Mouse (Mus musculus) midbrain, embryonic 16.5 days (tissue): ENCODE results near the gene Odc1. TPM values are rescaled to one million over a fixed set of nuclear protein-coding genes. Genes with fewer than 3 reads are reported as not detected.

ENCODE experiments used
- ATAC-seq: fragments of 200-750 bp; cut with Nextera tagmentation; 2 replicates; pipeline ENCODE4 v1.8.0; 2017; ENCODE audit warnings: moderate TSS enrichment
- H3K27ac ChIP-seq: fragments of 300-500 bp; sonication (generic); 2 replicates; pipeline ENCODE4 v1.5.1; 2014; ENCODE audit warnings: mild to moderate bottlenecking, low read length, mixed read lengths
- H3K27me3 ChIP-seq: fragments of 300-500 bp; sonication (generic); 2 replicates; pipeline ENCODE4 v1.6.1; 2014; ENCODE audit warnings: low read depth, low read length, mixed read lengths; ENCODE audit not compliant: control insufficient read depth, insufficient read depth
- H3K36me3 ChIP-seq: fragments of 300-500 bp; sonication (generic); 2 replicates; pipeline ENCODE4 v1.6.1; 2014; ENCODE audit warnings: mild to moderate bottlenecking, low read length, moderate library complexity, mixed read lengths; ENCODE audit not compliant: control insufficient read depth, insufficient read depth
- H3K4me1 ChIP-seq: fragments of 300-500 bp; sonication (generic); 2 replicates; pipeline ENCODE4 v1.6.1; 2014; ENCODE audit warnings: mild to moderate bottlenecking, low read length, mixed read lengths; ENCODE audit not compliant: control insufficient read depth, insufficient read depth
- H3K4me2 ChIP-seq: fragments of 300-500 bp; sonication (generic); 2 replicates; pipeline ENCODE4 v1.6.1; 2014; ENCODE audit warnings: mild to moderate bottlenecking, low read length, mixed read lengths
- H3K4me3 ChIP-seq: fragments of 300-500 bp; sonication (generic); 2 replicates; pipeline ENCODE4 v1.5.1; 2014; ENCODE audit warnings: low read depth, mild to moderate bottlenecking, low read length, moderate library complexity, mixed read lengths
- H3K9ac ChIP-seq: fragments of 300-500 bp; sonication (generic); 2 replicates; pipeline ENCODE4 v1.6.1; 2014; ENCODE audit warnings: low read depth, low read length, mixed read lengths
- H3K9me3 ChIP-seq: fragments of 300-500 bp; sonication (generic); replicated peaks from 2 replicates; pipeline ENCODE4 v1.6.1; 2014; ENCODE audit warnings: mild to moderate bottlenecking, low read length, mixed read lengths; ENCODE audit not compliant: control insufficient read depth, poor library complexity, severe bottlenecking
- WGBS: fragments of 180-500 bp; shearing (Covaris S2); extraction: QIAGEN DNeasy Blood & Tissue Kit; methylation state at CpG from one replicate; pipeline ENCODE4 v1.1.7; 2014; 5-methylcytosine and 5-hydroxymethylcytosine counted together
- polyA plus RNA-seq: library from polyadenylated mRNA; unstranded; fragments of >200 nt; fragmentation: Nextera tagmentation; extraction: Ambion mirVana; gene quantifications from 2 replicates; pipeline ENCODE4 v1.2.1, GENCODE M21; 2015

The Odc1 gene
- polyA plus RNA-seq, 1 experiment from 2014 or later = 113 TPM

- 37% methylated on average over 15 of the region's 15 CpGs for WGBS
- no peak overlapping the region for H3K4me3 ChIP-seq
- no peaks in the 10 kb centered on the region for H3K9me3 ChIP-seq
- H3K9ac ChIP-seq = no peak overlapping the region
- ATAC-seq = peak; percentile 9
- no peak overlapping the region for H3K27ac ChIP-seq
- H3K27me3 ChIP-seq = no peaks in the 10 kb centered on the region
- H3K4me2 ChIP-seq = no peak overlapping the region
- peaks cover 17% of the 10 kb centered on the region for H3K4me1 ChIP-seq
- peaks cover 7% of the 10 kb centered on the region for H3K36me3 ChIP-seq
Observed at GRCm38 (mm10) chr12:17554200-17554951, 9.8 kb downstream of the Odc1 start.

GRCm38 (mm10) chr12:17556430-17557343 is 12.1 kb downstream of the Odc1 start:
- WGBS = 21% methylated on average over 21 of the region's 21 CpGs
- peak overlapping the region; percentile 46 for H3K9ac ChIP-seq
- H3K4me3 ChIP-seq = peak overlapping the region; percentile 20
- peak; percentile 71 for ATAC-seq
- H3K27me3 ChIP-seq = no peaks in the 10 kb centered on the region
- H3K4me2 ChIP-seq = peak overlapping the region; percentile 53
- no peaks in the 10 kb centered on the region for H3K9me3 ChIP-seq
- H3K27ac ChIP-seq = peak overlapping the region; percentile 80
- H3K36me3 ChIP-seq = peaks cover under 1% of the 10 kb centered on the region
- peaks cover 17% of the 10 kb centered on the region for H3K4me1 ChIP-seq

DNA sequence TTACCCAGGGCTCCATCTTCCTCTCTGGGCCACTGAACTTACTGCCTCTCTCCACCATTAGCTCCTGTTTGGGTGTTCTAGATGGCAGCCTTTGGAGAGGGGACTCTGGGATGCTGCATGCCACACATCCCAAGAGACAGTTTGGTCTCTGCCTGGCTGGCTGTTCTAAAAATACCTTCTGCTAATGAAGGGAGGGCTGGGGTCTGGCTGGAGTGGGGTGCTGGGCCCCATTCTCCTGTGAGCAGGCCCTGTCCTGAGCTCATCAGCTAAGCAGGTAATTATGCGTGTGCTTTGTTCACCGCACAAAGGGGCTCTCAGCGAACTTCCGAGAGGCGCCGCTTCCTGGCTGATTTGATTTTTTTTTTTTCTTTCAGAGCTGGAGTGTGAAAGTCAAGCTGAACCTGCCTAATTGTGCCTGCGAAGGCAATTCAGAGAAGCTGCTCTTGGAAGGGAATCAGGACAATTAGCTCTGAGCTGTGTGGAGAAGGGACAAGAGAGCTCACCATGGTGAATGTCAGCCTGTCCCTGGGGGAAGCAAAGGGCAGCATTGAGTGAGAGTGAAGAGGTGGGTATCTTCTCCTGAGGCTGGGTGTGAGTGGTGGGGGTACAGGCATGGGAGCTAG is 12.9 kb downstream of the Odc1 start:
- H3K36me3 ChIP-seq = no peaks in the 10 kb centered on the region
- peaks cover 17% of the 10 kb centered on the region for H3K4me1 ChIP-seq
- ATAC-seq = peak; percentile 50
- H3K27me3 ChIP-seq = no peaks in the 10 kb centered on the region
- H3K4me3 ChIP-seq = no peak overlapping the region; the same call in 1 of the 2 replicates
- no peaks in the 10 kb centered on the region for H3K9me3 ChIP-seq
- peak overlapping the region; percentile 80 for H3K27ac ChIP-seq
- WGBS = 5% methylated on average over 7 of the region's 7 CpGs
- peak overlapping the region; percentile 53 for H3K4me2 ChIP-seq
- H3K9ac ChIP-seq = peak overlapping the region; percentile 46

- Histone ChIP-seq H3K9ac (no peak overlapping the region), H3K4me1 (peaks cover 17% of the 10 kb centered on the region), H3K27ac (peak overlapping the region; percentile 80), H3K4me3 (no peak overlapping the region), H3K36me3 (no peaks in the 10 kb centered on the region), H3K9me3 (no peaks in the 10 kb centered on the region), H3K4me2 (no peak overlapping the region), H3K27me3 (no peaks in the 10 kb centered on the region)
- WGBS = 8% methylated on average over 2 of the region's 2 CpGs
- ATAC-seq = peak; percentile 40
Observed at GRCm38 (mm10) chr12:17557967-17558345, 13.4 kb downstream of the Odc1 start.

- no peak for ATAC-seq
- H3K4me1 ChIP-seq = peaks cover 8% of the 10 kb centered on the region
- H3K36me3 ChIP-seq = no peaks in the 10 kb centered on the region
- no peaks in the 10 kb centered on the region for H3K27me3 ChIP-seq
- no peak overlapping the region for H3K4me3 ChIP-seq
- no peak overlapping the region for H3K27ac ChIP-seq
- H3K9ac ChIP-seq = no peak overlapping the region
- 93% methylated on average over 1 of the region's 1 CpGs for WGBS
- no peaks in the 10 kb centered on the region for H3K9me3 ChIP-seq
- no peak overlapping the region for H3K4me2 ChIP-seq
Observed at GRCm38 (mm10) chr12:17562396-17562795, 17.8 kb downstream of the Odc1 start.

- Histone ChIP-seq H3K4me1 (no peaks in the 10 kb centered on the region), H3K9me3 (no peaks in the 10 kb centered on the region), H3K27me3 (no peaks in the 10 kb centered on the region), H3K4me3 (no peak overlapping the region), H3K9ac (no peak overlapping the region), H3K36me3 (no peaks in the 10 kb centered on the region), H3K4me2 (no peak overlapping the region), H3K27ac (no peak overlapping the region)
- WGBS = 97% methylated on average over 3 of the region's 3 CpGs
- ATAC-seq = no peak
Observed at GRCm38 (mm10) chr12:17565393-17566045, 20.9 kb downstream of the Odc1 start.

DNA sequence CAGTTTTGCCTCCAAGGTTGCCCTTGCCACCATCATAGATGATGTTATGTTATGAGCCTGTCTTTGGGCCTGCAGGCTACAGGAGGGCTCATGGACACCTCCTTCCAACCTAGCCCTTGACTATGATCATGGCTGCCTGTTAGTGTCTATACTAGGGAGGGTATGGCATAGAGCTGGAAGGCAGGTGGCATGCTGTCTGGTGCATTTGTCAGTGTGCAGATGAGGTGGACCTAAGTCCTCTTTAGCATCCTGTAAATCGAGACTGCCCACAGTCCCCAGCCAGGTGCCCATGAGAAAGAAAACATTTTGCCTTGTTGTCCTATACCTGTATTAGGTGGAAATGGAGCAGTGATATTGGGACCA is 21.4 kb downstream of the Odc1 start:
- Histone ChIP-seq H3K4me2 (no peak overlapping the region), H3K4me1 (no peaks in the 10 kb centered on the region), H3K9ac (no peak overlapping the region), H3K36me3 (no peaks in the 10 kb centered on the region), H3K4me3 (no peak overlapping the region), H3K27me3 (no peaks in the 10 kb centered on the region), H3K27ac (no peak overlapping the region), H3K9me3 (no peaks in the 10 kb centered on the region)
- peak; percentile 63; the same call in 1 of the 2 replicates for ATAC-seq
- 89% methylated on average over 1 of the region's 1 CpGs for WGBS

GRCm38 (mm10) chr12:17568564-17568963 is 24.0 kb downstream of the Odc1 start:
- Histone ChIP-seq H3K36me3 (no peaks in the 10 kb centered on the region), H3K27ac (no peak overlapping the region), H3K9ac (no peak overlapping the region), H3K27me3 (no peaks in the 10 kb centered on the region), H3K4me3 (no peak overlapping the region), H3K9me3 (no peaks in the 10 kb centered on the region), H3K4me2 (no peak overlapping the region), H3K4me1 (no peaks in the 10 kb centered on the region)
- ATAC-seq = no peak
- 86% methylated on average over 10 of the region's 10 CpGs for WGBS
